22 mouse cellular contexts compared by ENCODE assay signal in the genomic region with DNA sequence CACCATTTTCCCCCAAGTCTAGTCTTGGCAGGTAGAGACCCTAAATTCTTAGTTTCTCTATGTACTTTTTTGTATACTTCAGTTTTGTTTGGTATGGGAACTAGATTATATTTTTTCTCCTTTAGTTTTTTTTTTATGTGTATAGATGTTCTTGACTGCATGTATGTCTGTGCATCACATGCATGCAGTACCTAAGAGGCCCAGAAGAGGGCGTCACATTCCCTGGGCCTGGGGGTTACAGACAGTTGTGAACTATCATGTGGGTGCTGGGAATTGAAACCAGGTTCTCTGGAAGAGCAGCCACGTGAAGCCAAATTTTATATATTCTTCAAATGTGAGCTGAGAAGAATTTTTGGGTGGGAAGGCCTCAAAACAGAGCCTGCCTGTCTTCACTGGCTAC. TPM values are rescaled to one million over a fixed set of nuclear protein-coding genes. Genes with fewer than 3 reads are reported as not detected.
DNase-seq lines count a peak whose midpoint lies in the region; ATAC-seq and TF ChIP-seq lines count a peak whose summit lies in the region.
"Had no signal": no experiment of that assay in that cellular context is flagged by ENCODE, and none has a peak within 500 bp of the region (broad histone marks: within the 10 kb centered on the region; RNA-seq: fewer than 3 reads in every experiment).

No protein-coding gene starts in this region.

- H3K4me3 ChIP-seq in intestine, postnatal 0 days (ENCODE audit: low read depth, low read length): no peak overlapping the region
- no peak overlapping the region for H3K4me3 ChIP-seq in intestine, embryonic 15.5 days (replicated peaks)
- H3K4me3 ChIP-seq in lung, embryonic 14.5 days (ENCODE audit: low read depth, low read length): no peak overlapping the region
- no peak overlapping the region for H3K4me3 ChIP-seq in stomach, postnatal 0 days (ENCODE audit: low read depth, low read length)
- H3K4me3 ChIP-seq: embryonic facial prominence, embryonic 13.5 days; limb, embryonic 13.5 days; midbrain, embryonic 12.5 days; neural tube, embryonic 13.5 days; stomach, embryonic 15.5 days had no signal

- TF ChIP-seq EP300 in stomach, postnatal 0 days (optimal IDR thresholded peaks at IDR 0.05): no peak

- CTCF ChIA-PET in Patski (lab: Charles Lee): interaction anchor here (0.9 to 1.5 kb wide), 2 partner anchors 9 to 81 kb away, joined by 3 to 4 read pairs; partner anchors contain the start of gene Haspin

- POLR2A ChIA-PET in Patski (lab: Charles Lee): interaction anchor here (1.0 kb wide), 1 partner anchor 21 kb away, joined by 3 read pairs; no protein-coding TSS in a partner anchor

- no peak overlapping the region for H3K4me2 ChIP-seq in intestine, postnatal 0 days (replicated peaks; ENCODE audit: low read depth)
- no peak overlapping the region for H3K4me2 ChIP-seq in intestine, embryonic 15.5 days (replicated peaks)
- H3K4me2 ChIP-seq in lung, embryonic 14.5 days: no peak overlapping the region
- no peak overlapping the region for H3K4me2 ChIP-seq in stomach, postnatal 0 days (replicated peaks; ENCODE audit: low read depth)
- H3K4me2 ChIP-seq: embryonic facial prominence, embryonic 13.5 days; limb, embryonic 13.5 days; midbrain, embryonic 12.5 days; neural tube, embryonic 13.5 days; stomach, embryonic 15.5 days had no signal

- in situ Hi-C loops in Patski (cut with MboI; ENCODE audit: low pct_unique_long_range_greater_than_20kb): no loop called here

- no peak overlapping the region for H3K27ac ChIP-seq in intestine, postnatal 0 days (ENCODE audit: low read depth, low read length)
- H3K27ac ChIP-seq in intestine, embryonic 15.5 days: no peak overlapping the region
- H3K27ac ChIP-seq in lung, embryonic 14.5 days (ENCODE audit: low read depth): no peak overlapping the region
- H3K27ac ChIP-seq in stomach, postnatal 0 days (replicated peaks): no peak overlapping the region
- H3K27ac ChIP-seq: embryonic facial prominence, embryonic 13.5 days; limb, embryonic 13.5 days; midbrain, embryonic 12.5 days; neural tube, embryonic 13.5 days; stomach, embryonic 15.5 days had no signal

- 56% methylated on average over 2 of the region's 2 CpGs for WGBS in intestine, postnatal 0 days
- 64% methylated on average over 2 of the region's 2 CpGs for WGBS in intestine, embryonic 15.5 days
- WGBS in lung, embryonic 14.5 days: 49% methylated on average over 2 of the region's 2 CpGs
- 63% methylated on average over 2 of the region's 2 CpGs for WGBS in stomach, postnatal 0 days

- no peak overlapping the region for H3K9ac ChIP-seq in intestine, postnatal 0 days (ENCODE audit: low read depth, low read length)
- no peak overlapping the region for H3K9ac ChIP-seq in intestine, embryonic 15.5 days
- no peak overlapping the region for H3K9ac ChIP-seq in lung, embryonic 14.5 days
- H3K9ac ChIP-seq in stomach, postnatal 0 days (ENCODE audit: low read length): no peak overlapping the region
- H3K9ac ChIP-seq: embryonic facial prominence, embryonic 13.5 days; limb, embryonic 13.5 days; midbrain, embryonic 12.5 days; neural tube, embryonic 13.5 days; stomach, embryonic 15.5 days had no signal

- no peaks in the 10 kb centered on the region for H3K9me3 ChIP-seq in intestine, postnatal 0 days (ENCODE audit: control insufficient read depth)
- no peaks in the 10 kb centered on the region for H3K9me3 ChIP-seq in intestine, embryonic 15.5 days
- no peaks in the 10 kb centered on the region for H3K9me3 ChIP-seq in lung, embryonic 14.5 days (ENCODE audit: low read depth, low read length)
- no peaks in the 10 kb centered on the region for H3K9me3 ChIP-seq in stomach, postnatal 0 days (ENCODE audit: control insufficient read depth, low read length)
- H3K9me3 ChIP-seq: embryonic facial prominence, embryonic 13.5 days; G1E; limb, embryonic 13.5 days; midbrain, embryonic 12.5 days; neural tube, embryonic 13.5 days; stomach, embryonic 15.5 days had no signal

- no peak for ATAC-seq in intestine, postnatal 0 days
- ATAC-seq in intestine, embryonic 15.5 days: no peak
- ATAC-seq in lung, embryonic 14.5 days (ENCODE audit: insufficient read depth): no peak
- ATAC-seq in Patski: no peak
- ATAC-seq in stomach, postnatal 0 days (ENCODE audit: low FRiP score, low TSS enrichment): no peak
- ATAC-seq: forebrain, embryonic 14.5 days had no signal

- DNase-seq in lung, embryonic 14.5 days: no peak
- no peak for DNase-seq in lung, postnatal 4 days
- no peak for DNase-seq in Patski (ENCODE audit: low read depth, low spot score)
- DNase-seq in stomach, postnatal 0 days (ENCODE audit: low spot score): no peak
- no peak for DNase-seq in cerebellum, postnatal 14 days
- DNase-seq: cerebellum, adult 9-11 months; gastrocnemius, postnatal 25 days; kidney, postnatal 36 days; layer of hippocampus, adult 9-11 months; lung, adult 2 months had no signal

- TF ChIP-seq CTCF in intestine, postnatal 0 days (IDR thresholded peaks at IDR 0.05; ENCODE audit: low read depth): peak; percentile 40
- 0 out of 2 replicates have a peak, but pooled peaks have one; percentile 19 for TF ChIP-seq CTCF in lung, embryonic 14.5 days (IDR thresholded peaks at IDR 0.05; ENCODE audit: low read depth)
- TF ChIP-seq CTCF in Patski (IDR thresholded peaks at IDR 0.05): peak; percentile 42
- peak; percentile 27; the same call in 1 of the 2 replicates for TF ChIP-seq CTCF in stomach, postnatal 0 days (IDR thresholded peaks at IDR 0.05; ENCODE audit: low read depth)

- no peaks in the 10 kb centered on the region for H3K27me3 ChIP-seq in intestine, postnatal 0 days (replicated peaks; ENCODE audit: control insufficient read depth, insufficient read depth, low read length)
- H3K27me3 ChIP-seq in intestine, embryonic 15.5 days (replicated peaks): no peaks in the 10 kb centered on the region
- H3K27me3 ChIP-seq in lung, embryonic 14.5 days (ENCODE audit: insufficient read depth, low read length): no peaks in the 10 kb centered on the region
- H3K27me3 ChIP-seq in Patski: no peaks in the 10 kb centered on the region
- H3K27me3 ChIP-seq in stomach, postnatal 0 days (ENCODE audit: control insufficient read depth, insufficient read depth, low read length): no peaks in the 10 kb centered on the region
- H3K27me3 ChIP-seq: embryonic facial prominence, embryonic 13.5 days; limb, embryonic 13.5 days; midbrain, embryonic 12.5 days; neural tube, embryonic 13.5 days; stomach, embryonic 15.5 days had no signal

- H3K36me3 ChIP-seq in intestine, postnatal 0 days (ENCODE audit: control insufficient read depth, insufficient read depth): peaks cover 20% of the 10 kb centered on the region; the same call in 1 of the 2 replicates
- H3K36me3 ChIP-seq in intestine, embryonic 15.5 days: no peaks in the 10 kb centered on the region
- H3K36me3 ChIP-seq in lung, embryonic 14.5 days (ENCODE audit: insufficient read depth): no peaks in the 10 kb centered on the region
- no peaks in the 10 kb centered on the region for H3K36me3 ChIP-seq in stomach, postnatal 0 days (ENCODE audit: control insufficient read depth, insufficient read depth, low read length)
- H3K36me3 ChIP-seq: embryonic facial prominence, embryonic 13.5 days; G1E; limb, embryonic 13.5 days; midbrain, embryonic 12.5 days; neural tube, embryonic 13.5 days; stomach, embryonic 15.5 days had no signal

- no peaks in the 10 kb centered on the region for H3K4me1 ChIP-seq in intestine, postnatal 0 days (replicated peaks; ENCODE audit: control insufficient read depth, insufficient read depth, low read length)
- no peaks in the 10 kb centered on the region for H3K4me1 ChIP-seq in intestine, embryonic 15.5 days (replicated peaks)
- H3K4me1 ChIP-seq in lung, embryonic 14.5 days (ENCODE audit: insufficient read depth): no peaks in the 10 kb centered on the region
- H3K4me1 ChIP-seq in stomach, postnatal 0 days (replicated peaks; ENCODE audit: control insufficient read depth, insufficient read depth): no peaks in the 10 kb centered on the region
- H3K4me1 ChIP-seq: embryonic facial prominence, embryonic 13.5 days; limb, embryonic 13.5 days; midbrain, embryonic 12.5 days; neural tube, embryonic 13.5 days; stomach, embryonic 15.5 days had no signal

RNA-seq across cellular contexts. Expression of gene Trpv1, which starts 14.4 kb away (rescaled TPM):
- 0.13 and 0.24 TPM in 2 replicates for polyA plus RNA-seq in intestine, postnatal 0 days (2015; fragmentation: Nextera tagmentation; extraction: Ambion mirVana)
- 0.10 TPM in 2 replicates for polyA plus RNA-seq in intestine, embryonic 15.5 days (2015; fragmentation: Nextera tagmentation; extraction: Ambion mirVana)
- polyA plus RNA-seq in lung, embryonic 14.5 days (2014; fragmentation: Nextera tagmentation; extraction: Ambion mirVana): not detected in 2 replicates
- not detected for polyA plus RNA-seq in Patski (2021)
- polyA plus RNA-seq in stomach, postnatal 0 days (2015; fragmentation: Nextera tagmentation; extraction: Ambion mirVana): 0.02 and 0.08 TPM in 2 replicates
- polyA plus RNA-seq: embryonic facial prominence, embryonic 13.5 days; forebrain, embryonic 14.5 days; G1E; hindbrain, embryonic 11.5 days; kidney, embryonic 14.5 days; midbrain, embryonic 12.5 days; spleen, adult 2 months; stomach, embryonic 15.5 days had no signal

RNA-seq across cellular contexts. Expression of gene Shpk, which starts 20.4 kb away (rescaled TPM):
- 21.3 and 26.3 TPM in 2 replicates for polyA plus RNA-seq in intestine, postnatal 0 days (2015; fragmentation: Nextera tagmentation; extraction: Ambion mirVana)
- 6.2 and 8.1 TPM in 2 replicates for polyA plus RNA-seq in intestine, embryonic 15.5 days (2015; fragmentation: Nextera tagmentation; extraction: Ambion mirVana)
- 0.93 and 1.3 TPM in 2 replicates for polyA plus RNA-seq in lung, embryonic 14.5 days (2014; fragmentation: Nextera tagmentation; extraction: Ambion mirVana)
- polyA plus RNA-seq in Patski (2021): 5.6 TPM
- 3.4 and 4.0 TPM in 2 replicates for polyA plus RNA-seq in stomach, postnatal 0 days (2015; fragmentation: Nextera tagmentation; extraction: Ambion mirVana)

RNA-seq across cellular contexts. Expression of gene Ctns, which starts 20.8 kb away (rescaled TPM):
- 46.8 and 53.2 TPM in 2 replicates for polyA plus RNA-seq in intestine, postnatal 0 days (2015; fragmentation: Nextera tagmentation; extraction: Ambion mirVana)
- 23.8 and 25.1 TPM in 2 replicates for polyA plus RNA-seq in intestine, embryonic 15.5 days (2015; fragmentation: Nextera tagmentation; extraction: Ambion mirVana)
- 11.4 and 12.7 TPM in 2 replicates for polyA plus RNA-seq in lung, embryonic 14.5 days (2014; fragmentation: Nextera tagmentation; extraction: Ambion mirVana)
- 33.0 TPM for polyA plus RNA-seq in Patski (2021)
- 15.9 and 17.4 TPM in 2 replicates for polyA plus RNA-seq in stomach, postnatal 0 days (2015; fragmentation: Nextera tagmentation; extraction: Ambion mirVana)

RNA-seq across cellular contexts. Expression of gene Tax1bp3, which starts 42.8 kb away (rescaled TPM):
- 215 and 217 TPM in 2 replicates for polyA plus RNA-seq in intestine, postnatal 0 days (2015; fragmentation: Nextera tagmentation; extraction: Ambion mirVana)
- polyA plus RNA-seq in intestine, embryonic 15.5 days (2015; fragmentation: Nextera tagmentation; extraction: Ambion mirVana): 208 and 212 TPM in 2 replicates
- 252 and 263 TPM in 2 replicates for polyA plus RNA-seq in lung, embryonic 14.5 days (2014; fragmentation: Nextera tagmentation; extraction: Ambion mirVana)
- polyA plus RNA-seq in Patski (2021): 157 TPM
- polyA plus RNA-seq in stomach, postnatal 0 days (2015; fragmentation: Nextera tagmentation; extraction: Ambion mirVana): 176 and 184 TPM in 2 replicates

RNA-seq across cellular contexts. Expression of gene Emc6, which starts 42.8 kb away (rescaled TPM):
- 114 and 120 TPM in 2 replicates for polyA plus RNA-seq in intestine, postnatal 0 days (2015; fragmentation: Nextera tagmentation; extraction: Ambion mirVana)
- 118 and 126 TPM in 2 replicates for polyA plus RNA-seq in intestine, embryonic 15.5 days (2015; fragmentation: Nextera tagmentation; extraction: Ambion mirVana)
- 118 and 135 TPM in 2 replicates for polyA plus RNA-seq in lung, embryonic 14.5 days (2014; fragmentation: Nextera tagmentation; extraction: Ambion mirVana)
- 79.4 TPM for polyA plus RNA-seq in Patski (2021)
- polyA plus RNA-seq in stomach, postnatal 0 days (2015; fragmentation: Nextera tagmentation; extraction: Ambion mirVana): 125 and 132 TPM in 2 replicates
